Mouse (Mus musculus): ENCODE results near the gene Casd1.

- no peak for TF ChIP-seq CHD2 (IDR thresholded peaks at IDR 0.05; ENCODE audit: low read depth, low read length)
- TF ChIP-seq MAFK (IDR thresholded peaks at IDR 0.05; ENCODE audit: insufficient read depth, low read depth, low read length) = no peak
These were observed 22.9 kb upstream of the Casd1 start for GRCm38 (mm10) chr6:4577756-4578155.

All from ES-E14 (cell line).